Mouse (Mus musculus): ENCODE measurements around the gene Nt5dc2. TPM values are rescaled to one million over a fixed set of nuclear protein-coding genes. Genes with fewer than 3 reads are reported as not detected.

Gene Nt5dc2
- polyA plus RNA-seq, 1 experiment, result 141 TPM

DNA sequence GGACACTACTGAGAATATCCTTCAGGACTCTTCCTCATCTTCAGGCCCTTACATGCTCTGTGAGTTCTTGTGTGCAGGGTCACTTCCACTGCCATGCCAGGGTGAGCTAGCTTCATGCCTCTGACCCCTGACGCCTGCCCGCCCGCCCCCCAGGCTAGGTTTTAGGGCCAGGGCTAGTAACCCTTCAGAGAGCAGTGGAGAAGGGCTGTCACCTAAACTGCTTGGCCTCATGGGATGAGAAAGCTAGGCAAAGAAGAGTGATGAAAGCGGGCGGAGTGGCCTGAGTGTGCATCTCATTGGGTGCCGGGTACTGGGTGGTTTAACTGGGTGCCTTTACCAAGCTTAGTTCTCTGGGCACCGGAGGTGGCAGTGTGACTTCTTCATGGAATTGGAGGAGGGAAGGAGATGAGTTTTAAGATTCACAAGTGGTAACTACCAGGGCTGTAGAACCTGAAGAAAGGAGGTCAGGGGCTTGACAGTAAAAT is 1.7 kb downstream of the Nt5dc2 start:
- H3K4me1 ChIP-seq (ENCODE audit: control insufficient read depth, insufficient read depth, low read length), result peaks cover 2% of the 10 kb centered on the region
- no peak overlapping the region for H3K4me3 ChIP-seq (ENCODE audit: low read depth, low read length)
- no peaks in the 10 kb centered on the region for H3K27me3 ChIP-seq (ENCODE audit: control insufficient read depth, insufficient read depth, low read length, poor library complexity, severe bottlenecking)
- no peak overlapping the region for H3K9ac ChIP-seq (ENCODE audit: low read depth, poor library complexity, severe bottlenecking)
- no peak overlapping the region for H3K27ac ChIP-seq (ENCODE audit: insufficient read depth, low read length)
- no peaks in the 10 kb centered on the region for H3K9me3 ChIP-seq (replicated peaks; ENCODE audit: control insufficient read depth, insufficient read depth, low read length, poor library complexity, severe bottlenecking)
- H3K36me3 ChIP-seq (ENCODE audit: control insufficient read depth, insufficient read depth, low read length, poor library complexity, severe bottlenecking), result peaks cover 7% of the 10 kb centered on the region; the same call in 1 of the 2 replicates
- TF ChIP-seq EP300 (IDR thresholded peaks at IDR 0.05; ENCODE audit: insufficient read depth, low read depth, low read length) (no peak), POLR2A (IDR thresholded peaks at IDR 0.05; ENCODE audit: insufficient read depth, low read length) (no peak), CTCF (IDR thresholded peaks at IDR 0.05; ENCODE audit: low read depth, low read length) (no peak)

DNA sequence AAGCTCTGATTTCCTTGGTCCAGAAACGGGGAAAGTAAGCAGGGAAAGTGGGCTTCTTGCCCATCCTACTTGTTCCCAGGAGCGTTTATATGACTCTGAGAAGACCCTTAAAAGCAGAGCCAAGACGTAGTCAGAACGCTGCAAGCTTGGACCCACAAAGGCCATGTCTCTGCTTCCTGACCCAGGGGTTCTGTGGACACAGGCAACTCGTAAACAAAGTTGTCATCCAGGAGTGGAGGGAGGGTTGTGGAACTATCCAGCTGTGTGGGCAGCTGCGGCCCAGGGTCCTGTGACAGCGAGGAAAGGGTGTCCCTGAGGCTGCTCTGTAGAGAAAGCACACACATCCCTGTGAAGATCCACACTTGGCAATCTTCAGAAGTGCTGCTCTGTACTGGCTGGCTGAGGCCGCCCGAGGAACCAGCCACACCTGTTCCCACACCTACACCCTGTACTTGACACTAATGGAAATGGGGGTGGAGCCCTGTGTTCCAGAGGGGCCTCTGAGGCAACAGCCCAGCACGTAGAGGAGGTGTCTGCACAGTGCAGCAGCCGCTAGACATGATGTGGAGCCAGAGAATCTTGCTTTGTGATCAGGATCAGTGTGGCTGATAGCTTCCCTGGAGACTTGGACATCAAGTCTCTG is 2.3 kb downstream of the Nt5dc2 start:
- no peaks in the 10 kb centered on the region for H3K27me3 ChIP-seq (ENCODE audit: control insufficient read depth, insufficient read depth, low read length, poor library complexity, severe bottlenecking)
- H3K9ac ChIP-seq (ENCODE audit: low read depth, poor library complexity, severe bottlenecking), result no peak overlapping the region
- peaks cover 7% of the 10 kb centered on the region; the same call in 1 of the 2 replicates for H3K36me3 ChIP-seq (ENCODE audit: control insufficient read depth, insufficient read depth, low read length, poor library complexity, severe bottlenecking)
- no peak overlapping the region for H3K4me3 ChIP-seq (ENCODE audit: low read depth, low read length)
- no peak for TF ChIP-seq POLR2A (IDR thresholded peaks at IDR 0.05; ENCODE audit: insufficient read depth, low read length)
- TF ChIP-seq CTCF (IDR thresholded peaks at IDR 0.05; ENCODE audit: low read depth, low read length), result no peak
- TF ChIP-seq EP300 (IDR thresholded peaks at IDR 0.05; ENCODE audit: insufficient read depth, low read depth, low read length), result no peak
- H3K27ac ChIP-seq (ENCODE audit: insufficient read depth, low read length), result no peak overlapping the region
- no peaks in the 10 kb centered on the region for H3K9me3 ChIP-seq (replicated peaks; ENCODE audit: control insufficient read depth, insufficient read depth, low read length, poor library complexity, severe bottlenecking)
- H3K4me1 ChIP-seq (ENCODE audit: control insufficient read depth, insufficient read depth, low read length), result peaks cover 2% of the 10 kb centered on the region

DNA sequence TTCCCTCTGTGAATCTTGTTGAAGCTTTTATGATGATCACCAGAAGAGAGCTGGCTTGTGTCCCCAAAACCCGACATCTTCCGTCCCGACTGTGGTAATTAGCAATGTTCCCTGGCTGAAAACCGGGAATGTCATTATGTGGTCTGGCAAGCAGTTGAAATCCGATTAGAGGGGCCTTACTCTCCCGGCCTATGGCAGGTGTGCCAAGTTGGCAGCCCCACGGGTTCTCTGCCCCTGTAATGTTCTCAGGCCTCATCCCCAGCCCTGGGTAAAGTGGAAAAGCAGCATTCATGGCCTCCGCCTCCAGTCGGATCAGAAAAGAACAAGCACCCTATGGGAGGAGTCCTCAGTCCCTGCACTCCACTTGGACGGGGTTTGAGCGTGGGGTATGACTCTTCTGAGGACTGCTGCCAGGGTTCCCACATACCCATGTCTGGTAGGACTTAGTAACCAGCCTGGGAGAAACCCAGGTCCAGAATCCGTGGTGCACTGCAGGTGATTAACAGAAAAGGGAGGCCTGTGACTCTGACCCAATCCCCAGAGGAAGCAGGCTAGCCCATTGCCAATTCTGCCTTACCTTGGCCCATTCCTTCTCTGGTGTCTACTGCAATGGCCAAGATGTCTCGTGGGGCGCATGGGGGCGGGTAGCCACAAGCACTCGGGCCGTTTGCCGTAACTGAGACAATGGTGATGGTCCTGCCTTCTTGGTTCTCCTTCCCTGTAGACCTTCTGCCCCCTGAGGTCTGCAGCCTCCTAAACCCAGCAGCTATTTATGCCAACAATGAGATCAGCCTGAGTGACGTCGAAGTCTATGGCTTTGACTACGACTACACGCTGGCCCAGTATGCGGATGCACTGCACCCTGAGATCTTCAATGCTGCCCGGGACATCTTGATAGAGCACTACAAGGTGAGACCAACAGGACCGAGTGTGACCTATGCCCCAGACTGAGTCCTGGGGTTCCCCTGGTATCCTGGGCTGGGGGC is 3.5 kb downstream of the Nt5dc2 start:
- peaks cover 11% of the 10 kb centered on the region; the same call in 1 of the 2 replicates for H3K36me3 ChIP-seq (ENCODE audit: control insufficient read depth, insufficient read depth, low read length, poor library complexity, severe bottlenecking)
- H3K9ac ChIP-seq (ENCODE audit: low read depth, poor library complexity, severe bottlenecking), result no peak overlapping the region
- no peak overlapping the region for H3K27ac ChIP-seq (ENCODE audit: insufficient read depth, low read length)
- H3K9me3 ChIP-seq (replicated peaks; ENCODE audit: control insufficient read depth, insufficient read depth, low read length, poor library complexity, severe bottlenecking), result no peaks in the 10 kb centered on the region
- peaks cover 7% of the 10 kb centered on the region for H3K4me1 ChIP-seq (ENCODE audit: control insufficient read depth, insufficient read depth, low read length)
- H3K4me3 ChIP-seq (ENCODE audit: low read depth, low read length), result no peak overlapping the region
- no peaks in the 10 kb centered on the region for H3K27me3 ChIP-seq (ENCODE audit: control insufficient read depth, insufficient read depth, low read length, poor library complexity, severe bottlenecking)
- TF ChIP-seq CTCF (IDR thresholded peaks at IDR 0.05; ENCODE audit: low read depth, low read length) (no peak), EP300 (IDR thresholded peaks at IDR 0.05; ENCODE audit: insufficient read depth, low read depth, low read length) (no peak), POLR2A (IDR thresholded peaks at IDR 0.05; ENCODE audit: insufficient read depth, low read length) (no peak)

DNA sequence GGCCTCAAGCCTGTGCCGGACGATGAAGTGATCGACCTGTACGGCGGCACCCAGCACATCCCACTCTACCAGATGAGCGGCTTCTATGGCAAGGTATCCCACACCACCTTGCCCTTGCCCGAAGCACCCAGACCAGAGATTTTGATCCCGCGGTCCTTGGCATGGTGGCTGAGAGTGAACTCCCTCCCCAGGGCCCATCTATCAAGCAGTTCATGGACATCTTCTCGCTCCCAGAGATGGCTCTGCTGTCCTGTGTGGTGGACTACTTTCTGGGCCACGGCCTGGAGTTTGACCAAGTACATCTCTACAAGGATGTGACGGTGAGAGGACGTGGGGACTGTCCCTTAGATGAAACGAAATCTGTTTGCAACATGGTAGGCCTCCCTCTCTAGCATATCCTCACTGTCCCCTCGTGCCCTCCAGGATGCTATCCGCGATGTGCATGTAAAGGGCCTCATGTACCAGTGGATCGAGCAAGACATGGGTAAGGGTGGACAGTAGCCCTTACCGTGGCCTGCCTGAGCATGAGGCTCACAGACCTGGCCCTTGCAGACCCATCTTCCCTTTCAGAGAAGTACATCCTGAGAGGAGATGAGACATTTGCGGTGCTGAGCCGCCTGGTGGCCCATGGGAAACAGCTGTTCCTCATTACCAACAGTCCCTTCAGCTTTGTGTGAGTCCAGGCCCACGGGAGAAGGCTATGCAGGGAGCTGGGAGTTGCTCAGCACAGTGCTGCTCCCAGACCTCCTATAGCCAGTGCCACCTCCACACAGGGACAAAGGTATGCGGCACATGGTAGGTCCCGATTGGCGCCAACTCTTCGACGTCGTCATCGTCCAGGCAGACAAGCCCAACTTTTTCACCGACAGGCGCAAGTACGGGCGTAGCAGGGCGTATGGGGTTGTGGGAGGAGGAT is 4.9 kb downstream of the Nt5dc2 start:
- no peak for TF ChIP-seq CTCF (IDR thresholded peaks at IDR 0.05; ENCODE audit: low read depth, low read length)
- no peak for TF ChIP-seq EP300 (IDR thresholded peaks at IDR 0.05; ENCODE audit: insufficient read depth, low read depth, low read length)
- TF ChIP-seq POLR2A (IDR thresholded peaks at IDR 0.05; ENCODE audit: insufficient read depth, low read length), result no peak
- Histone ChIP-seq H3K4me3 (ENCODE audit: low read depth, low read length) (no peak overlapping the region), H3K9me3 (replicated peaks; ENCODE audit: control insufficient read depth, insufficient read depth, low read length, poor library complexity, severe bottlenecking) (no peaks in the 10 kb centered on the region), H3K36me3 (ENCODE audit: control insufficient read depth, insufficient read depth, low read length, poor library complexity, severe bottlenecking) (peaks cover 11% of the 10 kb centered on the region; the same call in 1 of the 2 replicates), H3K27ac (ENCODE audit: insufficient read depth, low read length) (no peak overlapping the region), H3K9ac (ENCODE audit: low read depth, poor library complexity, severe bottlenecking) (no peak overlapping the region), H3K4me1 (ENCODE audit: control insufficient read depth, insufficient read depth, low read length) (peaks cover 7% of the 10 kb centered on the region), H3K27me3 (ENCODE audit: control insufficient read depth, insufficient read depth, low read length, poor library complexity, severe bottlenecking) (no peaks in the 10 kb centered on the region)

DNA sequence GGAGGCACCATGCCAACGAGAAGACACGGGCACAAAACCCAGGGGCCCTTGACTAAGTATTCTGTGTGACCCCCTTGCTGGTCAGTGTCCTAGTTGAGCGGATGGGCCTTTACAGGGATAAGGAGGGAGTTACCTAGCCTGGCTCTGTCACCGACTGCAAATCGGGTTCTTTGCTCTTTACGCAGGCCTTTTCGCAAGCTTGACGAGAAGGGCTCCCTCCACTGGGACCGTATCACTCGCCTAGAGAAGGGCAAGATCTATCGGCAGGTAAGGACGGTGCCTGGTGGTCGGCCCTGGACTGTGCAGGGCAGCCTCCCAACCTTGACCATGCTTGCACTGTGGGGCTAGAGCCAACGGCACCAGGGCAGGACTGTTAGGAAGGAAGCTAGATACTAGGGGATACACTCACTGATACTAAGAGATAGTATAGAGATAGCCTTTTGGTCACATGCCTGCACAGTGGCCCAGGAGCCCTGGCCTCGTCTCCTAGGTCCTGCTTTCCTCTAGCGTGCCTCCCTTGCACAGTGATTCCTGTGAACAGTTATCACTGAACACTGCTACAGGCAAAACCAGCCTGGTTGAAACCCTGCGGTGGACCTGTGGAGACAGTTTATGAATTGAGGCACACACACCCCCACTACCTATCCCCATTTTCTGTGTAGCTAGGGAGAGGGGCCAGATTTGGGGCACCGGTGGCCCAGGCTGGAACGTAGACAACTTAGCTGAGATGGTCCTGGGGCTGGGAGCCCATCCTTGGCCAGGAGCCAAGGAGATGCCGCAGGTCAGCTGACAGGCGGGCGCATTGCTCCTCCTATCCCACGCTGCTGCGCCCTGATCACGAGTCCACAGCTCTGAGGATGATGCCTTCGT is 5.8 kb downstream of the Nt5dc2 start:
- H3K4me3 ChIP-seq (ENCODE audit: low read depth, low read length), result no peak overlapping the region
- H3K36me3 ChIP-seq (ENCODE audit: control insufficient read depth, insufficient read depth, low read length, poor library complexity, severe bottlenecking), result peaks cover 11% of the 10 kb centered on the region; the same call in 1 of the 2 replicates
- H3K9me3 ChIP-seq (replicated peaks; ENCODE audit: control insufficient read depth, insufficient read depth, low read length, poor library complexity, severe bottlenecking), result no peaks in the 10 kb centered on the region
- H3K9ac ChIP-seq (ENCODE audit: low read depth, poor library complexity, severe bottlenecking), result no peak overlapping the region
- H3K27ac ChIP-seq (ENCODE audit: insufficient read depth, low read length), result no peak overlapping the region
- peaks cover 7% of the 10 kb centered on the region for H3K4me1 ChIP-seq (ENCODE audit: control insufficient read depth, insufficient read depth, low read length)
- no peaks in the 10 kb centered on the region for H3K27me3 ChIP-seq (ENCODE audit: control insufficient read depth, insufficient read depth, low read length, poor library complexity, severe bottlenecking)
- TF ChIP-seq CTCF (IDR thresholded peaks at IDR 0.05; ENCODE audit: low read depth, low read length), result no peak
- TF ChIP-seq EP300 (IDR thresholded peaks at IDR 0.05; ENCODE audit: insufficient read depth, low read depth, low read length), result no peak
- no peak for TF ChIP-seq POLR2A (IDR thresholded peaks at IDR 0.05; ENCODE audit: insufficient read depth, low read length)
